Mouse (Mus musculus) frontal cortex, postnatal 10 days (tissue): Measurements from ENCODE around the gene Sppl2a.
"Not testable (repeated sequence)": the region's sequence is repeated elsewhere in the genome, so short reads cannot be mapped to it uniquely, and the experiment has no call there.

ENCODE experiments used
- DNase-seq, 2 experiments: peaks; one replicate each; pipeline ENCODE4 v3.0.0; 2022; ENCODE audit warnings: low spot score in 2 of 2, mixed read lengths in 1 of 2

Gene Sppl2a

DNA sequence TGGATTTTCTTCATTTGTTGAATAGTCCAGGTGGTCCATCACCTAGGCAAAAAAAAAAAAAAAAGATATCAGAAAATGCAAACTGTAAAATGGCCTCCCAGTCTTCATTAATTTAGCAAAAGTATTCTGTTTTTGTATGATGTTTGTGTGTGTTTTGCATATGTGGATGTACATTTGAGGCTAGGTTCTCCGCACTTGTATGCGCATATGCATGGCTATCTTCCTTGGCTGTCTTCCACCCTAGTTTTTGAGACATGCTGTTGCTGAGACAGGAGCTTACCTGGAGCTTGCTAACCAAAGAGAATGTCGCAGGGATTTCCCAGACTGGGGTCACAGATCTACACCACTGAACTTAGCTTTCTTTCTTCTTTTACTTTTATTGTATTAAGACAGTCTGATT lies 38.8 kb downstream of the Sppl2a start:
- DNase-seq = no peak

DNA sequence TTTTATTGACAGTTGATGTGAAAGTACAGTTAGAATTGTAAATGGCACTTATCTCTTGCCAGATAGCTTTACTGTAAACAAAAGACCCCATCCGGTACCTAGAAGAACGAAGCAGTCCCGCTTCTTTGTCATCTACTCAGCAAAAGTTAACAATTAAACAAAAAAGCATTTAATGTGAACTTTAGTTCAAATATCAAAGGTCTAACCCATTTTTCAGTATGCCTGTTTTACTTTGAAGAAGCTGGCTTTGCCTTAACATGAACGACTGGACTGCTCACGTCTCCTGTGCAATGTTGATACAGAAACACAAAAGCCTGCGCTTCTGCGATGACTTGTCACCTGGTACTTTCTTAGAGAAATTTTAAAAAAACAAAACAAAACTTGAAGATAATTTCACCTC lies 40.7 kb downstream of the Sppl2a start:
- DNase-seq = no peak

DNA sequence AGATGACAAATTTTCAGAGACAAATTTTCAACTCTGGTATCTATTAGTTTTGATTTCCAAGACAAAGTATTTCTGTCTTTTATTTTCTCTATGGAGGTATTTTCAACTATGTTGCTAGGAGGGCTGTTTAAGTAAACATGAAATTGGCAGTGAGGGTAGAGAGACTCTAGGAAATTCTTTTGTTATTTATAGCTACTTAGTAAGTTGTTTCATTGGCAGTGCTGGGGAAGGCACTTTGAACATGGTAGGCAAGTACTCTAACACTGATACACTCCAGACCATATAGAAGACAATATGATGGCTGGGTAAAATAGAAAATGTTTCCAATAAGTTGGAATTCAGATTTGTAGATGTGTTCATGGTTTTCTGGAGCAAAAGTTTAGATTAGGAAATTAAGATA lies 41.3 kb downstream of the Sppl2a start:
- DNase-seq = no peak

DNA sequence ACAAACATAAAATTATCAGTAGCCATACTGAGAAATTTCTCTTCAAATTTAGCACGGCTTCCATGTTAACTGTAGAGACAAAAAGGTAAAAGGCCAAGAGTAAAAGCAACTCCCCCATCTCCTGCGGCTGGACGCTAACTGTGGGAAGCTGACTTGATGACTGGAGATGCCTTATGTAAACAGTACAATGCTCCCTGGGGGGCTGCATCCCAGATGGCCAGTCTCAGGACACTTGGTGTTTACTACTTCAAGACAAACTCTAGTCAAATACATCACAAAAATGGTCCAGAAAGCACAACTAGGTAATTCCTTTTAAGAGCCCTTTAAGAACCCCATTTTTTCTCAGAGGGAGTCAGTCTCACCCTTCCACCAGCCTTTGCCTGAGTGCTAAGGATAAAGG lies 45.9 kb downstream of the Sppl2a start:
- DNase-seq = no peak

DNA sequence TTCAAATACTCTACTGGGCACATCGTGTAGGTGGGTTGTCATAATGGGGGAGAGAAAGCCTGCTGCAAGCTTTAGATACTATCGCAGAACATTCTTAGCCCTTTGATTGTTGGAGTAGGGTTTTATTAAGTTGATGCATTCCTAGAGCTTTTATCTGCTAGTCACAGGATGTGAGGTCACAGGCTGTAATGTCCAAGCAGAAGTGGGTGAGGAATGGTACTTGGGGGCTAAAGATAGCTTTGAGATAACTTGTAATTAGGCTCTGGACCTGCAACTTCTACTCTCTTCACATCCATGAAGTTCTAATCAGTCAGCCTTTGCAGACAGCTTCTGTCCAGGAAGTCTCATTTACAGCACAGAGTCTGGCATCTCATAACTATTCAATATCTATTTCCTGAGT lies 47.2 kb downstream of the Sppl2a start:
- no peak for DNase-seq

DNA sequence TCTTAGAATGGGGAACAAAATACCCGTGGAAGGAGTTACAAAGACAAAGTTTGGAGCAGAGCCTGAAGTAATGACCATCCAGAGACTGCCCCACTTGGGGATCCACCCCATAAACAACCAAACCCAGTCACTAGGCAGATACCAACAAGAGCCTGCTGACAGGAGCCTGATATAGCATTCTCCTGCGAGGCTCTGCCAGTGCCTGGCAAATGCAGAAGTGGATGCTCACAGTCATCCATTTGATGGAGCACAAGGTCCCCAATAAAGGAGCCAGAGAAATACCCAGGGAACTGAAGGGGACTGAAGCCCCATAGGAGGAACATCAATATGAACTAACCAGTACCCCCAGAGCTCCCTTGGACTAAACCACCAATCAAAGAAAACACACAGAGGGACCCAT lies 50.3 kb downstream of the Sppl2a start:
- DNase-seq = not testable (repeated sequence)

DNA sequence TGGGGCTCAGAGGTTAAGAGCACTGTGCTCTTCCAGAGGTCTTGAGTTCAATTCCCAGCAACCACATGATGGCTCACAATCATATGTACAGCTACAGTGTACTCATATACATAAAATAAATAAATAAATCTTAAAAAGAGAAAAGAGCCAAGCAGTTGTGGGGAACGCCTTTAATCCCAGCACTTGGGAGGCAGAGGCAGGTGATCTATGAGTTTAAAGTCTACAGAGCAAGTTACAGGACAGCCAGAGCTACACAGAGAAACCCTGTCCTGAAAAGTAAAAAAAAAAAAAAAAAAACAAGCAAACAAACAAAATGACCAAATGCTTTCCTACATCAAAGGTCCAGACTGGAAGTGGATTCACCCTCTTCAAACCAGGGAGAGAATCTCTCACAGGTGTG lies 55.0 kb downstream of the Sppl2a start:
- DNase-seq = no peak

DNA sequence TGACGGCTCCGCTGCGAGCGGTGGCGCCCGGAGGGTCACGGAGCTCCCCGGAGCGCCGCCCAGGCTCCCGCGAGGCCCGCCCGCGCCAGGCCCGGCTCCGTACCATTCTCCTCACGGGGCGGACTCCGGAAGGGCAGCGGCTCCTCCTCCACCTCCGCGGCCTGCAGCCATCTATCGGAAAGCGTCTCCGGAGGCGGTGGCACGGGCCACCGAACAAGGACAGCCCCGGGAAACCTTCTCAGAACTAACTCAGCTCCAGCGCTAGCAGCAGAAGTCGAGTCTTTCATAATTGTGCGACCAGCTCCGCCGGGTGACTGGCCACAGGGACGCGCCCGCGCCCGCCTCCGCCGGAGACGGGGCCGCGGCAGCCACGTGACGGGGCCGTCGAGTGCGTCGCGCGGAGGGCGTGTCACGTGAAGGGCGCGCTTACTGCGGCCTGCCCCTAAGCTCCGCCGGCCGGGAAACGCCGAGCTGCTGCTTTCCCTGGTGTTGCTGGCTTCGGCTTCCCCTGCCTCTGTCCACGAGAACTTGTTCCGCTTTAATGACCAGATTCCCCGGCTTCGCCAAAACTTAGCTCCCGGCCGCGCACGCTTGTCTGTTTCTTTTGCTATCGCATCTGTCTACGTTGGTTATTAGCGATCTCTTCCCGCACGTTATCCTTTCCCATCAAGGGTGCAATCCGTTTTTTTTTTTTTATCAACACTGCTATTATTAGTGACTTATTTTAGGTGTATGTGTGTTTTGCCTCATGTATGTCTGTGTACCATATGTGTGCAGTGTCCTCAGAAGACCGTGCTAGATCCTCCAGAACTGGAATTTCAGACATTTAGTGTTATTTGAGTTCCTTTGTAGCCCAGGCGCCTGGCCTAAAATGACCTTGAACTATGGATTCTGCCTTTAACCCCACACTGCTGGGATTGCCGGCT lies 56.9 kb downstream of the Sppl2a start, which contains the start of gene Trpm7:
Trpm7 (minus strand) TSS at position 360 of the 926 bp plus-strand sequence.
- DNase-seq = peak; percentile 88 to 92

DNA sequence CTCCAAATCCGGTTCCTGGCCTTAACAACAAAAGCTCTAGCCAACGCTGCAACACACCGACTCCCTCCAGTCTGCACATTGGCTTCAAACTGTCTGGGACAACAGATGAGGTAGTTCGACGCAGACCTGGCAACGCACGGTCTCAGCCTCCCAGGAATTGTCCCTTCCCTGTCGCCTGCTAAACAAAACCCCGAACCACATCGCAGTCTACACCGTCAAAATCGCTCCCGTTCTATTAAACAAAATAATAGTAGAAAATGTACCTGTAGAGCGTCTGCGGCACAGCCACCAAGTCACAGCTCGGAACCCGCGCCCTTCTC lies 57.6 kb downstream of the Sppl2a start:
- DNase-seq = peak; percentile 18 to 22

DNA sequence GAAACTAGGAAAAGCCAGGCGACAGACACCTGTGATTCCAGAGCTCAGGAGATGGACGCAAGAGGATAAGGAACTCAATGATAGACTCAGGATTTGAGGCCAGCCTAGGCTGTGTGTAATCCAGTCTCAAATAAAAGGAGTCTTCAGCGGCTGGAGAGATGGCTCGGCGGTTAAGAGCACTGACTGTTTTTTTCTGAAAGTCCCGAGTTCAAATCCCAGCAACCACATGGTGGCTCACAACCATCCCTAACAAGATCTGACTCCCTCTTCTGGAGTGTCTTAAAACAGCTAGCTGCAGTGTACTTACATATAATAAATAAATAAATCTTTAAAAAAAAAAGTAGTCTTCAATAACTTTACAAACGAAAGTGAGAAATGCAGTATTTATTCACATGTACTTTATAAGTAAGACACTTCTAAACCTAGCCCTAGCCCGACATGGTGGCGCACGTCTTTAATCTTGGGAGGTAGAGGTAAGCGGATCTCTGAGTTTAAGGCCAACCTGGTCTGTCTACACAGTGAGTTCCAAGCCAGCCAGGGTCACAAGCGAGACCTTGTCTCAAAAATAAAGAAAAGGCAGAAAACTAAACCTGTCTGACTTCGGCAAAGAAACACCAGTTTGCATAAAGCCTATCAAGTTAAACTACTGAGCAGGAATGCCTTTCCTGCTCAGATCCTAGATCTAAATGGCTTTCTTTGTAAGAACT lies 58.1 kb downstream of the Sppl2a start:
- no peak for DNase-seq

DNA sequence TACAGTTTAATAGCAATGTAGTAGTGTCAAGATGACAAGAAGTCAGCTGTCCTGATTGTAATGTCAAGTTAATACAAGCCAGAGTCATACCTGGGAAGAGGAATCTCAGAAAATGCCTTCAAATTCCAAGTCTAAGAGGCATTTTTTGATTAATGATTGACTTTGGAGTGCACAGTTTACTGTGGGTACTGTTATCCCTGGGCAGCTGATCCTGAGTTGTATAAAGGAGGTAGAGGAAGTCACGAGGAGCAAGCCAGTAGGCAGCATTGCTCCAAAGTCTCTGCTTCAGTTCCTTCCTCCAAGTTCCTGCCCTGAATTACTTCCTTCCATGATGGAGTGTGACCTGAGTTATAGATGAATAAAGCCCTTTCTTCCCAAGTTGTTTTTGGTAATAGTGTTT lies 66.7 kb downstream of the Sppl2a start:
- DNase-seq = no peak

DNA sequence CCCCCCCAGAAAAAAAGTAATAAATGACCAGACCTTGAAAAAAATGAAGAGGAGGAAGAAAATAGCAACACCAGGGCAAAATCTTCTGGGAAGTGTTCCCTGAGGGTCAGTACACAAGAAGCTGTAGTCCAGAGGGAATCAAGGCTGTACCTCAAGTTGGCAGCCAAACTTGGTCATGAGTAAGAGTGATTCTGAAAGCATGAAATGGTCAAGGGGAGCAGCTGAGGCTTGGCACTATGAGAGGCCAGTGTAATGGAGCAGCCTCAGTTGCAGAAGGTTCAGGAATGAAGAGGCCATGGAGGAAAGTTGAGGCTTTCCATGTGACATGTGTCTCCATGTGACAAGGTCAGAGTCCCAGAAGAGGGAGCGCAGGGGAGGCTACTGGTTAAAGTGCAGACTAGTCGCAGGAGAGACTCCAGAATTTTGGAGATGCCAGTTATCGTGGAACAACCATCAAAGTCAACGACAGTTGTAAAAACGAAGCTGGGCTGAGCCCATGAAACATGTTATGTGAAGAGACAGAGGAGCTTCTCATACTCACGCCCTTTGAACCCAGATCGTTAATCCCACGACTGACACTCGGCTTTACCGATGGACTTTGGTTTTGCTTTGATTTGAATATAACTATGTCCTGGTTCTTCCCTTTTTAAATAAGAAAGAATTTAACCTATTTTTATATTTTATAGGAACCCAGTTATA lies 67.4 kb downstream of the Sppl2a start:
- no peak for DNase-seq

DNA sequence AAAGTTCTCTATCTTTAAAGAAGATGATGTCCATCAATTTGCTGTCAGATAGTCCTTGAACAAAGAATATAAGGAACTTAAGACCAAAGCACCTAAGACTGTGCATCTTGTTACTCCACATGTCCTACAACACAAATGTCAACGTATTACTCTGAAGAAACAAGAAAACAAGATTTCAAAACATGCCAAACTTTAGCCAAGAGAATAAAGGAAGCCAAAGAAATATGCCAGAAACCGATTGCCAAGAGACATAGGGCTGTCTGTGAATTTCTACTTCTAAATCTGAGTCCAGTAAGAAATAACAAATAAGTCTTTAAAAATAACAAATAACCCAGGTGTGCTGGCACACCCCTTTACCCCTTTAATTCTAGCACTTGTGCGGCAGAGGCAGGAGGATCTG lies 68.0 kb downstream of the Sppl2a start:
- DNase-seq = no peak

DNA sequence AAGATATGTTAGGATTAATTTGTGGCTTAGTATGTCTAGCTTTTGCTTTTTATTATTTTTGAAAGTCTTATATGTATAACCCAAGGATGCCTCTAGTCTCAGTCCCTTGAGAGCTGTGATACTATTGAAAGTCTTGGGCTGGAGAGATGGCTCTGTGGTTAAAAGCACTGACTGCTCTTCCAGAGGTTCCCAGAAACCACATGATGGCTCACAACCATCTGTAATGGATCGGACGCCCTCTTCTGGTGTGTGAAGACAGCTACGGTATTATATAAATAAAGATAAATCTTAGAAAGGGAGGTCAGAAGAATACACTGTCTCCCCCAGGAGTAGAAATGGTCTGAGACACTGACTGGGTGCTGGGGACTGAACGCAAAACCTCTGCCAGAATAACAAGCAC lies 88.3 kb downstream of the Sppl2a start:
- no peak for DNase-seq
